Mouse (Mus musculus) kidney, embryonic 16.5 days (tissue): Measurements from ENCODE around the gene 4930539E08Rik. TPM values are rescaled to one million over a fixed set of nuclear protein-coding genes. Genes with fewer than 3 reads are reported as not detected.
A peak's percentile ranks its signal among the peaks of the same experiment; 100 is the strongest.

Source experiments
- ATAC-seq: fragments of 200-750 bp; cut with Nextera tagmentation; 2 replicates; pipeline ENCODE4 v1.8.0; 2017; ENCODE audit warnings: moderate TSS enrichment; ENCODE audit not compliant: low FRiP score, low TSS enrichment
- H3K27ac ChIP-seq: fragments of 300-500 bp; sonication (generic); 2 replicates; pipeline ENCODE4 v1.5.1; 2014; ENCODE audit warnings: low read length
- H3K27me3 ChIP-seq: fragments of 300-500 bp; sonication (generic); 2 replicates; pipeline ENCODE4 v1.6.1; 2014; ENCODE audit warnings: low read length, control low read depth, mixed read lengths; ENCODE audit not compliant: insufficient read depth
- H3K36me3 ChIP-seq: fragments of 300-500 bp; sonication (generic); 2 replicates; pipeline ENCODE4 v1.6.1; 2014; ENCODE audit warnings: low read length, control low read depth, mixed read lengths; ENCODE audit not compliant: insufficient read depth
- H3K4me1 ChIP-seq: fragments of 300-500 bp; sonication (generic); 2 replicates; pipeline ENCODE4 v1.6.1; 2014; ENCODE audit warnings: low read length, control low read depth, mixed read lengths; ENCODE audit not compliant: insufficient read depth
- H3K4me2 ChIP-seq: fragments of 300-500 bp; sonication (generic); replicated peaks from 2 replicates; pipeline ENCODE4 v1.6.1; 2014; ENCODE audit warnings: low read depth, low read length
- H3K4me3 ChIP-seq: fragments of 300-500 bp; sonication (generic); 2 replicates; pipeline ENCODE4 v1.5.1; 2014; ENCODE audit warnings: mild to moderate bottlenecking, low read length
- H3K9ac ChIP-seq: fragments of 300-500 bp; sonication (generic); replicated peaks from 2 replicates; pipeline ENCODE4 v1.6.1; 2014; ENCODE audit warnings: low read length
- H3K9me3 ChIP-seq: fragments of 300-500 bp; sonication (generic); 2 replicates; pipeline ENCODE4 v1.6.1; 2016; ENCODE audit warnings: low read length, control low read depth
- WGBS: fragments of 180-500 bp; shearing (Covaris S2); extraction: QIAGEN DNeasy Blood & Tissue Kit; methylation state at CpG from one replicate; pipeline ENCODE4 v1.1.7; 2014; 5-methylcytosine and 5-hydroxymethylcytosine counted together
- polyA plus RNA-seq: library from polyadenylated mRNA; unstranded; fragments of >200 nt; fragmentation: Nextera tagmentation; extraction: Ambion mirVana; gene quantifications from 2 replicates; pipeline ENCODE4 v1.2.1, GENCODE M21; 2015

4930539E08Rik gene
- polyA plus RNA-seq, 1 experiment from 2014 or later, result 0.17 TPM

GRCm38 (mm10) chr17:28944481-28944880 is 29.4 kb upstream of the 4930539E08Rik start:
- ATAC-seq, result no peak
- Histone ChIP-seq H3K9me3 (no peaks in the 10 kb centered on the region), H3K27ac (no peak overlapping the region), H3K4me1 (no peaks in the 10 kb centered on the region), H3K36me3 (no peaks in the 10 kb centered on the region), H3K9ac (no peak overlapping the region), H3K4me3 (no peak overlapping the region), H3K27me3 (no peaks in the 10 kb centered on the region), H3K4me2 (no peak overlapping the region)
- WGBS, result 84% methylated on average over 7 of the region's 7 CpGs

DNA sequence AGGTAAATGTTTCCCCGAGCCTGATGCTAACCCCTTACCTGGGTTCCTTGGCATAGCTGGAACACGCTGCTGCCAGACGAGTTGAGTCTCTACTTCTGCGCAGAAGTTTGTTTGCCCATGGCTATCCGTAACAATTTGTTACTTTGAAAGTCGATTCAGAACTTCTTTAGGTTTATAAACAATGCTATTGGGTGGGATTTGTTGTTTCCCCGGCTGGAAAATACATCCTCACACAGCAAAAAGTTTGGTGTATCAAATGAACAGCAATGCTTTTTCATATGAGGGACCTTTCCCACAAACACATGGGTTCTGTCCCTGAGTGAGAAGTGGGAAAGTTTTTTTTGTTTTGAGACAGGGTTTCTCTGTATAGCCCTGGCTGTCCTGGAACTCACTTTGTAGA is 28.6 kb upstream of the 4930539E08Rik start, which contains the start of gene Pxt1:
Gene Pxt1 (minus strand): TSS at position 101 of the 400 bp plus-strand sequence.
- Histone ChIP-seq H3K4me1 (no peaks in the 10 kb centered on the region), H3K4me3 (no peak within 1 kb of the TSS), H3K4me2 (no peak within 1 kb of the TSS), H3K9ac (no peak within 1 kb of the TSS), H3K27me3 (no peaks in the 10 kb centered on the region), H3K27ac (no peak within 1 kb of the TSS), H3K9me3 (no peaks in the 10 kb centered on the region), H3K36me3 (no peaks in the 10 kb centered on the region)
- 88% methylated on average over 7 of the region's 7 CpGs for WGBS
- no peak for ATAC-seq

DNA sequence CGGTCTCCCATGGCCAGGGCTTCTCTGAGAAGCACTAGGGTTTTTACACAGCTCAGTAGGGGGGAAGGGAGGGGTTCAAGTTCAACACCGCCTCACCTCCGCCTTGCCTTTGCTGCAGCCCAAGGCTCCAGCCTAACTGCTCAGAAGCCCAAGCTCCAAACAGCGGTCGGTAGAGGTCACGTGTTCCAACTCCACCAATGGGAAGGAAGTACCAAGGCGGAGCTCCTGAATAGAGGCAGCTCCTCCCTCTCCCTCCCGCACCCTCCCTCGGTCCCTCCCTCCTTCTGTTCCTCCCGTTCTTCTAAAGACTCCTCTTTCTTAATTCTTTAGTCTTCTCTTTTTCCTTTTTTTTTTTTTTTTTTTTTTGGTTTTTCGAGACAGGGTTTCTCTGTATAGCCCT is 27.0 kb upstream of the 4930539E08Rik start:
- H3K4me2 ChIP-seq, result no peak overlapping the region
- no peaks in the 10 kb centered on the region for H3K36me3 ChIP-seq
- H3K27ac ChIP-seq, result no peak overlapping the region
- no peaks in the 10 kb centered on the region for H3K4me1 ChIP-seq
- H3K4me3 ChIP-seq, result no peak overlapping the region
- no peak overlapping the region for H3K9ac ChIP-seq
- no peaks in the 10 kb centered on the region for H3K27me3 ChIP-seq
- no peaks in the 10 kb centered on the region for H3K9me3 ChIP-seq
- 70% methylated on average over 10 of the region's 11 CpGs for WGBS
- no peak for ATAC-seq

DNA sequence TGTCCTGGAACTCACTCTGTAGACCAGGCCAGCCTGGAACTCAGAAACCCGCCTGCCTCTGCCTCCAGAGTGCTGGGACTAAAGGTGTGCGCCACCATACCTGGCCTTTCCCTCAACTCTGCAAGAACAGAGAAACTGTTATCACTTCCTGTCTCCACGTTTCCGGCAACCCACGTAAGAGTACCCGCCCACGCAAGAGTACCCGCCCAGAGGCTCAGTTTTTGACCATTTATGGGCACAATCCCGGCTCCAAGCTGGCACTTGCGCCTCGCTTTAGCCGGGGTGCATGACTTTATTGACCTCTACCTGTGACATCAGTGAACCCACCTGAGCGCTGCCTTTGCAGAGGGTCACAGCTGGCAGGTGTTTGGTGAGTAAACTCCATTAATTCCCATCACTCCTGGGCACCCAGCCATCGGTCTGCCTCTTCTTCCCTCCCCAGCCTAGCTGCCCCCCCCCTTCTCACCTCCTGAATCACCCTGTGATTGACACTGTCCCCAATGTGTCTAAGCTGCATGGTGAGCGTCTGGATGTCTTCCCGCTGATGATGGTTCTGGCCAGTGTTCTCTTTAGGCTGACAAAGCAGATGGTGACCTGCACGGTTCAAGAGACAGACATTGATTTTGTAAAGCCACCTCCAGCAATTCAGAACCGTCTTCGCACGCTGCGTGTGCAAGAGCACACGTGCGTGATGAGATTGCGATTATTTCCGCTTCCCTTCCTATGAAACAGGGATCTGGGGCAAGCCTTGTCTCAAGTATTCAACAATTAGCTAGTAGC is 25.8 kb upstream of the 4930539E08Rik start:
- no peaks in the 10 kb centered on the region for H3K27me3 ChIP-seq

GRCm38 (mm10) chr17:28936622-28937345 is 21.7 kb upstream of the 4930539E08Rik start:
- H3K9me3 ChIP-seq, result no peaks in the 10 kb centered on the region
- WGBS, result 86% methylated on average over 10 of the region's 10 CpGs
- H3K9ac ChIP-seq, result no peak overlapping the region
- no peak overlapping the region for H3K27ac ChIP-seq
- peaks cover 4% of the 10 kb centered on the region; the same call in 1 of the 2 replicates for H3K4me1 ChIP-seq
- H3K27me3 ChIP-seq, result no peaks in the 10 kb centered on the region
- ATAC-seq, result no peak
- no peak overlapping the region for H3K4me2 ChIP-seq
- H3K4me3 ChIP-seq, result no peak overlapping the region
- no peaks in the 10 kb centered on the region for H3K36me3 ChIP-seq

More for the DNA sequence above, 25.8 kb upstream of the 4930539E08Rik start:
- Histone ChIP-seq H3K9ac (no peak overlapping the region), H3K4me1 (no peaks in the 10 kb centered on the region), H3K36me3 (no peaks in the 10 kb centered on the region), H3K27ac (no peak overlapping the region), H3K4me2 (no peak overlapping the region), H3K9me3 (no peaks in the 10 kb centered on the region), H3K4me3 (no peak overlapping the region)
- WGBS, result 89% methylated on average over 25 of the region's 25 CpGs
- ATAC-seq, result no peak

DNA sequence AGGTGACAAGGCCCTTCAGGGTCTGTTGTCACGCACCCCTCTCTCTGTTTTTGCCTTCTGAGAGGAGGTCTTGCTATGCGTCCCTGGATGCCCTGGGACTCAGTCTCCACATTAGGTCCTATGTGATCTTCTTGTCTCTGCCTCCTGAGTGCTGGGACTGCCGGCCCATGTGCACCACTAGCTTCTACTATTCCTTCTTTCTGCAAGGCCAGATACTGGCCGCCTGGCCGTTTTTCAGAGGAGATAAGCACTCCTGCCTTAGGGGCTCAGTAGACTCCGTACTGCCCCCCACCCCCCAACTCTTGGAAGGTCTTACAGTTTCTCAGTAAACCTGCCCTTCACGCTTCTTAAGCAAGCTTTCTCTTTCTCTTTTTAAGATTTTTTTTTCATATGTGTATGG is 21.0 kb upstream of the 4930539E08Rik start:
- Histone ChIP-seq H3K36me3 (no peaks in the 10 kb centered on the region), H3K27me3 (no peaks in the 10 kb centered on the region), H3K9me3 (no peaks in the 10 kb centered on the region), H3K4me1 (peaks cover 10% of the 10 kb centered on the region), H3K9ac (no peak overlapping the region), H3K4me2 (no peak overlapping the region), H3K27ac (no peak overlapping the region), H3K4me3 (no peak overlapping the region)
- ATAC-seq, result no peak
- 87% methylated on average over 7 of the region's 7 CpGs for WGBS

- H3K9me3 ChIP-seq, result no peaks in the 10 kb centered on the region
- no peak overlapping the region for H3K4me3 ChIP-seq
- no peak overlapping the region for H3K4me2 ChIP-seq
- H3K4me1 ChIP-seq, result peaks cover 24% of the 10 kb centered on the region
- H3K9ac ChIP-seq, result no peak overlapping the region
- no peak overlapping the region for H3K27ac ChIP-seq
- 62% methylated on average over 19 of the region's 19 CpGs for WGBS
- ATAC-seq, result no peak
- H3K36me3 ChIP-seq, result no peaks in the 10 kb centered on the region
- no peaks in the 10 kb centered on the region for H3K27me3 ChIP-seq
These were observed 19.2 kb upstream of the 4930539E08Rik start for GRCm38 (mm10) chr17:28934120-28934916.

DNA sequence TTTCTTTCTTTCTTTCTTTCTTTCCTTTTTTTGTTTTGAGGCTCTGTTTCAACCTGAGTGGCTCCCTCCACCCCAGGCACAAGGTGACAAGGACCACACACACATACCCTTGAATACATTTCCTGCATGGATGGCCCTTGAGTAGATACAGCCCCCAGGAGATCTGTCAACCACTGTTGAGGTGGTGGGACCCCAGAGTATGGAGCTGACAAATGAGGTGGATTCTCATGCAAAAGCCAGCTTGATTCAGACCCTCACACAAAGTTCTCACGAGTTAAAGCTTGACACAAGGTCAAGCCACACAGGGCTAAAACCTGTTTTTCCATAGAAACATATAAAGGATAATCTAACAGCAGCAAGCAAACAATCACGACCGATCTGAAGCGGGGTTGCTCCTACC is 17.1 kb upstream of the 4930539E08Rik start:
- 85% methylated on average over 4 of the region's 4 CpGs for WGBS
- Histone ChIP-seq H3K27ac (no peak overlapping the region), H3K9me3 (no peaks in the 10 kb centered on the region), H3K4me1 (peaks cover 24% of the 10 kb centered on the region), H3K4me2 (no peak overlapping the region), H3K27me3 (no peaks in the 10 kb centered on the region), H3K9ac (no peak overlapping the region), H3K36me3 (no peaks in the 10 kb centered on the region), H3K4me3 (no peak overlapping the region)
- no peak for ATAC-seq

DNA sequence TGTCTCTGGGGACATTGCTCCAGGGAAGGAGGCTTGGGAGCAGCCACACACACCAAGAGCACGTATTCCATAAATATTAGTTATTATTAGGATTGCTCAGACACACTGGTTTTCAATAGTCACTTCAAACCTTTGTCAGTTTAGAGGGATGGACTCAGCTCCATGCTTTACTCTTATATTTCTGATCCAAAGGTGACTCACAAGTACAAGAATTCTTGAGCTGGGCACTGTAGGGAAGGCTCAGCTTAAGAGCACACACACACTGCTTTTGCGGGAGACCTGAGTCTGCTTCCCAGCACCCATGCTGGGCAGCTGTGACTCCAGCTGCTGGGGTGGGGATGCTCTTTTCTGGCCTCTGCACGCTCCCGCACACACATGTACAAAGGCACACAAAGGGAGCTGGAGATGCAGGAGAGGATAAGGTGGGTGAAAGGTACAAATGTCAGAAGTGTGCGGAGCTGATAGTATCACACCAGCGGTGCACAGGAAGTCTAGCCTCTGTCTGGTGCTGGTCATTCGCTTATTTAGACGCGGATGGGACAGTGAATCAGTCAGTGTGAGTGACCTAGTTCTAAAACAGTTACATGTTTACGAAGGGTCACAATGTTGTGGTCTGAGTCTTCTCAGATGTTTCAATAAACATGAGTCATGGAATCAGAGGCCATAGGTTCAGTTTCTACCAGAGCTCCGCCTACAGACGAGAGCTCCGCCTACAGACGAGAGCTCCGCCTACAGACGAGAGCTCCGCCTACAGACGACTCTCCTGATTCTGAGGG is 16.5 kb upstream of the 4930539E08Rik start:
- ATAC-seq, result no peak

More for the DNA sequence above, 16.5 kb upstream of the 4930539E08Rik start:
- H3K36me3 ChIP-seq, result no peaks in the 10 kb centered on the region
- peaks cover 24% of the 10 kb centered on the region for H3K4me1 ChIP-seq
- peak overlapping the region; percentile 97 for H3K27ac ChIP-seq
- H3K4me2 ChIP-seq, result no peak overlapping the region
- H3K4me3 ChIP-seq, result no peak overlapping the region
- WGBS, result 71% methylated on average over 18 of the region's 18 CpGs
- H3K9ac ChIP-seq, result 0 out of 2 replicates have a peak overlapping the region, but pooled peaks have one; percentile 34
- no peaks in the 10 kb centered on the region for H3K27me3 ChIP-seq
- H3K9me3 ChIP-seq, result no peaks in the 10 kb centered on the region
